Comparison of ENCODE assay signal across 11 mouse cellular contexts in the genomic region with DNA sequence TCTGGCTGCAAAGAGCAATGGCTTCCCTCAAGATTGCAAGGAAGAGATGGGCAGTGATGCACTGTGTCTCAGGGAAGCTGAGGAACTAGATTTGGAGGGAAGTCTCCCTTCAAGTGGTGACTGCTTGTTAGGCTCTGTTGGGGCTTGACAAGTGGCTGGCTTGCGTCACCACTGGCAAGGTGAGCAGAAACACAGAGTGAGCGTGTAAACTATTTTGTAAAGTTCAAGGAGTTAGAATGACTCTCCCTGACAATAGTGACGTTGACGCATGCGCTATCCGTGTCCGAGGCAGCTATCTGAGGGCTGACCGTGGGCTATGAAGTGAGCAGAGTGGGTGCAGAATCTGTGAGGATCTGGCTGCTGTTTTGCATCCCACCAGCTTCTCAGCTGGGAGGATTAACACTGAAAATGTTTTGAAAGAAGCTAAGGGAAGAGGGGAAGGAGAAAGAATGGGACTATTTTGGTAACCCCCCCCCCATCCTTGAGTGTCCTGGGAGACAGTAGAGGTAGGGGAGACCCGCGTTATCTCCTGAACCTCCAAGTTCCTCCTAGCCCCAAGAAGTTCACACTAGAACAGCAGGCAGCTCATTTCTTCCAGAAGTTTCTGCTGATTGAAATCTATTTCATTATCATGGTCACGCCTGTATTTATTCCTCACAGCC. TPM values are rescaled to one million over a fixed set of nuclear protein-coding genes. Genes with fewer than 3 reads are reported as not detected.
DNase-seq lines count a peak whose midpoint lies in the region; ATAC-seq and TF ChIP-seq lines count a peak whose summit lies in the region.
"Had no signal": no experiment of that assay in that cellular context is flagged by ENCODE, and none has a peak within 500 bp of the region (broad histone marks: within the 10 kb centered on the region; RNA-seq: fewer than 3 reads in every experiment).

No protein-coding gene starts in this region.

- no peaks in the 10 kb centered on the region for H3K27me3 ChIP-seq in kidney, adult 2 months (replicated peaks; ENCODE audit: control insufficient read depth, insufficient read depth, low read length)
- no peaks in the 10 kb centered on the region for H3K27me3 ChIP-seq in embryonic facial prominence, embryonic 13.5 days
- H3K27me3 ChIP-seq in intestine, embryonic 15.5 days (replicated peaks) = no peaks in the 10 kb centered on the region

- H3K9me3 ChIP-seq in embryonic facial prominence, embryonic 13.5 days = no peaks in the 10 kb centered on the region
- H3K9me3 ChIP-seq in intestine, embryonic 15.5 days = no peaks in the 10 kb centered on the region

- H3K4me3 ChIP-seq in kidney, adult 2 months (ENCODE audit: insufficient read depth, low read depth, low read length) = no peak overlapping the region
- H3K4me3 ChIP-seq in embryonic facial prominence, embryonic 13.5 days = no peak overlapping the region
- no peak overlapping the region for H3K4me3 ChIP-seq in intestine, embryonic 15.5 days (replicated peaks)

- H3K4me2 ChIP-seq in embryonic facial prominence, embryonic 13.5 days = peak overlapping the region; percentile 27
- peak overlapping the region; percentile 18 for H3K4me2 ChIP-seq in intestine, embryonic 15.5 days (replicated peaks)

- TF ChIP-seq POLR2A in kidney, adult 2 months (IDR thresholded peaks at IDR 0.05; ENCODE audit: low read depth, low read length) = no peak

- H3K4me1 ChIP-seq in kidney, adult 2 months (ENCODE audit: control insufficient read depth, insufficient read depth, low read length) = no peaks in the 10 kb centered on the region
- peaks cover 15% of the 10 kb centered on the region for H3K4me1 ChIP-seq in embryonic facial prominence, embryonic 13.5 days
- H3K4me1 ChIP-seq in intestine, embryonic 15.5 days (replicated peaks) = peaks cover 10% of the 10 kb centered on the region; the same call in 1 of the 2 replicates

- ATAC-seq in embryonic facial prominence, embryonic 13.5 days (ENCODE audit: insufficient number of reproducible peaks, insufficient read depth, low FRiP score, low TSS enrichment, low read depth) = no peak
- ATAC-seq in intestine, embryonic 15.5 days = no peak; the same call in 1 of the 2 replicates
- ATAC-seq in megakaryocyte, adult 5-6 weeks (ENCODE audit: poor library complexity, severe bottlenecking) = no peak

- WGBS in kidney, adult 2 months = 47% methylated on average over 11 of the region's 11 CpGs
- WGBS in embryonic facial prominence, embryonic 13.5 days = 64% methylated on average over 11 of the region's 11 CpGs
- 38% methylated on average over 11 of the region's 11 CpGs for WGBS in intestine, embryonic 15.5 days

- H3K27ac ChIP-seq in kidney, adult 2 months (ENCODE audit: insufficient read depth, low read depth, low read length) = peak overlapping the region; percentile 40; the same call in 1 of the 2 replicates
- peak overlapping the region; percentile 35 for H3K27ac ChIP-seq in embryonic facial prominence, embryonic 13.5 days
- peak overlapping the region; percentile 79 for H3K27ac ChIP-seq in intestine, embryonic 15.5 days

- DNase-seq in kidney, adult 2 months = no peak
- DNase-seq in kidney, adult 11 months = no peak
- peak; percentile 46 for DNase-seq in lung, postnatal 10 days
- no peak for DNase-seq in B cell, adult 2 months
- no peak for DNase-seq in spleen, postnatal 14 days (ENCODE audit: low spot score in 2 of 2)
- DNase-seq: thymus, postnatal 36 days had no signal

- TF ChIP-seq CTCF in kidney, adult 2 months (conservative IDR thresholded peaks at IDR 0.05; ENCODE audit: insufficient read depth, insufficient read length, low read depth, low read length) = no peak

- H3K9ac ChIP-seq in embryonic facial prominence, embryonic 13.5 days = no peak overlapping the region
- H3K9ac ChIP-seq in intestine, embryonic 15.5 days = no peak overlapping the region

- no peaks in the 10 kb centered on the region for H3K36me3 ChIP-seq in kidney, adult 2 months (ENCODE audit: control insufficient read depth, insufficient read depth, low read length)
- no peaks in the 10 kb centered on the region for H3K36me3 ChIP-seq in embryonic facial prominence, embryonic 13.5 days
- no peaks in the 10 kb centered on the region for H3K36me3 ChIP-seq in intestine, embryonic 15.5 days

RNA-seq across cellular contexts. Expression of a gene that starts 18.0 kb away (rescaled TPM):
- polyA plus RNA-seq in kidney, adult 2 months (2012; rRNA removed) = 31.6 and 36.4 TPM in 2 replicates
- 46.6 and 53.7 TPM in 2 replicates for polyA plus RNA-seq in embryonic facial prominence, embryonic 13.5 days (2015; fragmentation: Nextera tagmentation; extraction: Ambion mirVana)
- polyA plus RNA-seq in intestine, embryonic 15.5 days (2015; fragmentation: Nextera tagmentation; extraction: Ambion mirVana) = 185 and 198 TPM in 2 replicates
- not detected in 2 replicates for total RNA-seq in megakaryocyte, adult 5-6 weeks (2015)
- not detected in 2 replicates for total RNA-seq in megakaryocyte, adult 5-6 weeks (2017)
- total RNA-seq: hematopoietic stem cell, adult 5-6 weeks had no signal

RNA-seq across cellular contexts. Expression of a gene that starts 18.1 kb away (rescaled TPM):
- not detected in 2 replicates for polyA plus RNA-seq in kidney, adult 2 months (2012; rRNA removed)
- polyA plus RNA-seq in embryonic facial prominence, embryonic 13.5 days (2015; fragmentation: Nextera tagmentation; extraction: Ambion mirVana) = not detected in 2 replicates
- not detected in 2 replicates for polyA plus RNA-seq in intestine, embryonic 15.5 days (2015; fragmentation: Nextera tagmentation; extraction: Ambion mirVana)
- not detected in 2 replicates for total RNA-seq in megakaryocyte, adult 5-6 weeks (2015)
- not detected in 2 replicates for total RNA-seq in megakaryocyte, adult 5-6 weeks (2017)
- total RNA-seq: hematopoietic stem cell, adult 5-6 weeks had no signal
- polyA plus RNA-seq: embryonic facial prominence, embryonic 11.5 days had no signal

RNA-seq across cellular contexts. Expression of a gene that starts 49.4 kb away (rescaled TPM):
- 59.7 and 63.8 TPM in 2 replicates for polyA plus RNA-seq in kidney, adult 2 months (2012; rRNA removed)
- polyA plus RNA-seq in embryonic facial prominence, embryonic 13.5 days (2015; fragmentation: Nextera tagmentation; extraction: Ambion mirVana) = 63.0 and 64.0 TPM in 2 replicates
- 61.7 and 63.6 TPM in 2 replicates for polyA plus RNA-seq in intestine, embryonic 15.5 days (2015; fragmentation: Nextera tagmentation; extraction: Ambion mirVana)
- total RNA-seq in megakaryocyte, adult 5-6 weeks (2015) = 17.9 and 22.9 TPM in 2 replicates
- total RNA-seq in megakaryocyte, adult 5-6 weeks (2017) = 31.4 and 34.2 TPM in 2 replicates
